Comparison of ENCODE assay signal across 11 mouse cellular contexts in genomic region chr13:101763149-101763548, GRCm38 (mm10). TPM values are rescaled to one million over a fixed set of nuclear protein-coding genes. Genes with fewer than 3 reads are reported as not detected.
A peak's percentile ranks its signal among the peaks of the same experiment; 100 is the strongest.
DNase-seq lines count a peak whose midpoint lies in the region; ATAC-seq and TF ChIP-seq lines count a peak whose summit lies in the region.
"Had no signal": no experiment of that assay in that cellular context is flagged by ENCODE, and none has a peak within 500 bp of the region (broad histone marks: within the 10 kb centered on the region; RNA-seq: fewer than 3 reads in every experiment).

No protein-coding gene starts in this region.

- H3K4me2 ChIP-seq in forebrain, postnatal 0 days (ENCODE audit: low read depth), result peak overlapping the region; percentile 94
- no peak overlapping the region for H3K4me2 ChIP-seq in forebrain, embryonic 13.5 days
- peak overlapping the region; percentile 88; the same call in 1 of the 2 replicates for H3K4me2 ChIP-seq in neural tube, embryonic 13.5 days
- H3K4me2 ChIP-seq: lung, embryonic 15.5 days had no signal

- no peak for DNase-seq in forebrain, postnatal 0 days
- DNase-seq in left cerebral cortex, adult 2 months (ENCODE audit: extremely low spot score in 1 of 2, low spot score in 2 of 2), result no peak
- DNase-seq in left cerebral cortex, postnatal 10 days (ENCODE audit: extremely low spot score in 1 of 2, low spot score in 2 of 2), result no peak
- DNase-seq in R1 (ENCODE audit: low read depth, low spot score), result peak; percentile 17
- no peak for DNase-seq in spleen, postnatal 4 days (ENCODE audit: low spot score in 2 of 2)
- DNase-seq: cerebellum, postnatal 10 days; midbrain, embryonic 14.5 days had no signal

- H3K27me3 ChIP-seq in forebrain, postnatal 0 days (ENCODE audit: insufficient read depth, low read length), result no peaks in the 10 kb centered on the region
- peaks cover 15% of the 10 kb centered on the region for H3K27me3 ChIP-seq in forebrain, embryonic 13.5 days
- H3K27me3 ChIP-seq in neural tube, embryonic 13.5 days, result no peaks in the 10 kb centered on the region
- H3K27me3 ChIP-seq: lung, embryonic 15.5 days had no signal

- 0 out of 2 replicates have a peak, but pooled peaks cover 3% of the 10 kb centered on the region for H3K36me3 ChIP-seq in forebrain, postnatal 0 days (ENCODE audit: insufficient read depth)
- no peaks in the 10 kb centered on the region for H3K36me3 ChIP-seq in forebrain, embryonic 13.5 days (ENCODE audit: poor library complexity, severe bottlenecking)
- no peaks in the 10 kb centered on the region for H3K36me3 ChIP-seq in neural tube, embryonic 13.5 days
- H3K36me3 ChIP-seq: lung, embryonic 15.5 days had no signal

- H3K27ac ChIP-seq in forebrain, postnatal 0 days (ENCODE audit: low read depth, low read length), result no peak overlapping the region
- no peak overlapping the region for H3K27ac ChIP-seq in forebrain, embryonic 13.5 days
- no peak overlapping the region for H3K27ac ChIP-seq in left cerebral cortex, adult 2 months
- H3K27ac ChIP-seq in neural tube, embryonic 13.5 days (replicated peaks), result no peak overlapping the region
- H3K27ac ChIP-seq: lung, embryonic 15.5 days had no signal

- no peaks in the 10 kb centered on the region for H3K9me3 ChIP-seq in forebrain, postnatal 0 days (ENCODE audit: low read length)
- no peaks in the 10 kb centered on the region for H3K9me3 ChIP-seq in forebrain, embryonic 13.5 days (replicated peaks)
- no peaks in the 10 kb centered on the region for H3K9me3 ChIP-seq in neural tube, embryonic 13.5 days
- H3K9me3 ChIP-seq: lung, embryonic 15.5 days had no signal

- no peak for TF ChIP-seq CTCF in forebrain, postnatal 0 days (IDR thresholded peaks at IDR 0.05; ENCODE audit: low read depth)
- TF ChIP-seq CTCF in left cerebral cortex, adult 2 months (IDR thresholded peaks at IDR 0.05), result peak; percentile 12; the same call in 1 of the 2 replicates

- intact Hi-C loops in left cerebral cortex, adult 2 months (cut with DNase I), result loop anchor here (10.0 kb wide), 1 partner anchor 882 kb away; no protein-coding TSS in a partner anchor
- intact Hi-C loops in left cerebral cortex, postnatal 10 days (cut with DNase I), result no loop called here

- H3K4me1 ChIP-seq in forebrain, postnatal 0 days (ENCODE audit: insufficient read depth), result peaks cover 33% of the 10 kb centered on the region
- peaks cover 56% of the 10 kb centered on the region for H3K4me1 ChIP-seq in forebrain, embryonic 13.5 days
- H3K4me1 ChIP-seq in neural tube, embryonic 13.5 days (replicated peaks), result peaks cover 79% of the 10 kb centered on the region

- no peak for ATAC-seq in forebrain, postnatal 0 days
- ATAC-seq in forebrain, embryonic 13.5 days, result no peak
- ATAC-seq in neural tube, embryonic 13.5 days (ENCODE audit: low read depth), result no peak
- no peak for ATAC-seq in frontal cortex, adult (ENCODE audit: low TSS enrichment)

- H3K9ac ChIP-seq in forebrain, postnatal 0 days, result no peak overlapping the region
- no peak overlapping the region for H3K9ac ChIP-seq in forebrain, embryonic 13.5 days
- H3K9ac ChIP-seq in neural tube, embryonic 13.5 days, result no peak overlapping the region
- H3K9ac ChIP-seq: lung, embryonic 15.5 days had no signal

- no peak overlapping the region for H3K4me3 ChIP-seq in forebrain, postnatal 0 days (ENCODE audit: low read depth, low read length)
- H3K4me3 ChIP-seq in forebrain, embryonic 13.5 days, result no peak overlapping the region
- H3K4me3 ChIP-seq in left cerebral cortex, adult 2 months, result peak overlapping the region; percentile 27; the same call in 1 of the 2 replicates
- H3K4me3 ChIP-seq in neural tube, embryonic 13.5 days, result no peak overlapping the region
- H3K4me3 ChIP-seq: lung, embryonic 15.5 days had no signal

- WGBS in forebrain, postnatal 0 days, result 83% methylated on average over 5 of the region's 5 CpGs
- 88% methylated on average over 5 of the region's 5 CpGs for WGBS in forebrain, embryonic 13.5 days
- 71% methylated on average over 5 of the region's 5 CpGs for WGBS in neural tube, embryonic 13.5 days

RNA-seq across cellular contexts. Expression of gene Pik3r1, which starts 4.9 kb away (rescaled TPM):
- total RNA-seq in forebrain, postnatal 0 days (2014; rRNA removed), result 112 and 117 TPM in 2 replicates
- polyA plus RNA-seq in forebrain, postnatal 0 days (2015; fragmentation: Nextera tagmentation; extraction: Ambion mirVana), result 36.1 and 50.2 TPM in 2 replicates
- 20.9 and 23.9 TPM in 2 replicates for polyA plus RNA-seq in forebrain, embryonic 13.5 days (2015; fragmentation: Nextera tagmentation; extraction: Ambion mirVana)
- 100 to 1,000 TPM; 136 to 159 TPM for total RNA-seq in left cerebral cortex, adult 2 months (2021)
- total RNA-seq in left cerebral cortex, postnatal 10 days (2021), result 100 to 1,000 TPM; 142 to 147 TPM
- polyA plus RNA-seq in neural tube, embryonic 13.5 days (2015; fragmentation: Nextera tagmentation; extraction: Ambion mirVana), result 47.9 and 57.3 TPM in 2 replicates
